Mouse (Mus musculus): ENCODE results near the gene Trpv4. TPM values are rescaled to one million over a fixed set of nuclear protein-coding genes. Genes with fewer than 3 reads are reported as not detected.

Trpv4 gene
- polyA plus RNA-seq, 1 experiment = 0.07 TPM

- no peaks in the 10 kb centered on the region for H3K36me3 ChIP-seq (ENCODE audit: control insufficient read depth)
- H3K27me3 ChIP-seq (ENCODE audit: control insufficient read depth) = peaks cover 57% of the 10 kb centered on the region
- TF ChIP-seq TAL1 (IDR thresholded peaks at IDR 0.05; ENCODE audit: low read length) (no peak), GATA1 (IDR thresholded peaks at IDR 0.05; ENCODE audit: low read length) (no peak)
Measured at GRCm38 (mm10) chr5:114657426-114657825, 795 bp downstream of the Trpv4 start.

GRCm38 (mm10) chr5:114656305-114656704 lies 1.9 kb downstream of the Trpv4 start:
- H3K36me3 ChIP-seq (ENCODE audit: control insufficient read depth) = no peaks in the 10 kb centered on the region
- H3K9me3 ChIP-seq (ENCODE audit: control insufficient read depth, low read length) = no peaks in the 10 kb centered on the region
- peaks cover 56% of the 10 kb centered on the region for H3K27me3 ChIP-seq (ENCODE audit: control insufficient read depth)
- H3K4me1 ChIP-seq (ENCODE audit: control insufficient read depth) = no peaks in the 10 kb centered on the region
- no peak overlapping the region for H3K4me3 ChIP-seq (replicated peaks)
- TF ChIP-seq TAL1 (IDR thresholded peaks at IDR 0.05; ENCODE audit: low read length) (no peak), GATA1 (IDR thresholded peaks at IDR 0.05; ENCODE audit: low read length) (no peak)

More at GRCm38 (mm10) chr5:114657426-114657825, 795 bp downstream of the Trpv4 start:
- no peaks in the 10 kb centered on the region for H3K9me3 ChIP-seq (ENCODE audit: control insufficient read depth, low read length)
- no peaks in the 10 kb centered on the region for H3K4me1 ChIP-seq (ENCODE audit: control insufficient read depth)
- H3K4me3 ChIP-seq (replicated peaks) = no peak overlapping the region

DNA sequence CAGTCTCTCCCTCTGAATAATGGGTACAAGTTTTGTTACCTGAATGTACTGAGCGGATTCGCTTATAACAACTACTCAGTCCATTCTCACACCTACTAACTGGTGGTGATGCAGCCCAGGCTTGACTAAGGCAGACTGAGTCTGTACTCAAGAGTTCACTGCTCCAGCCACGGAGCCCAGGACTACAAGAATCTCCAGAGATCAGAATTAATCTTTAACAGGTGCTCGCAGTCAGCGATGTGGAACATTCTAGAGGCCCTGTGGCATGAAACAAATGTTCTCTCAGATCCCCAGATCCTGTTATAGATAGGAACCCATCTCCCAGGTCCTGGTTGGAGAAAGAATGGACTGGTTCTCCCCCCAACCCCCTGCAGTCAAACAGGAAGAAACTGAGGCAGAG lies 2.5 kb downstream of the Trpv4 start:
- TF ChIP-seq GATA1 (IDR thresholded peaks at IDR 0.05; ENCODE audit: low read length) (no peak), TAL1 (IDR thresholded peaks at IDR 0.05; ENCODE audit: low read length) (no peak)
- Histone ChIP-seq H3K4me1 (ENCODE audit: control insufficient read depth) (no peaks in the 10 kb centered on the region), H3K27me3 (ENCODE audit: control insufficient read depth) (peaks cover 59% of the 10 kb centered on the region), H3K4me3 (replicated peaks) (no peak overlapping the region), H3K9me3 (ENCODE audit: control insufficient read depth, low read length) (no peaks in the 10 kb centered on the region), H3K36me3 (ENCODE audit: control insufficient read depth) (no peaks in the 10 kb centered on the region)

- TF ChIP-seq GATA1 (IDR thresholded peaks at IDR 0.05; ENCODE audit: low read length) (no peak), TAL1 (IDR thresholded peaks at IDR 0.05; ENCODE audit: low read length) (no peak)
- peaks cover 7% of the 10 kb centered on the region for H3K4me1 ChIP-seq (ENCODE audit: control insufficient read depth)
- H3K27me3 ChIP-seq (ENCODE audit: control insufficient read depth) = peaks cover 44% of the 10 kb centered on the region
- H3K4me3 ChIP-seq (replicated peaks) = no peak overlapping the region
- H3K9me3 ChIP-seq (ENCODE audit: control insufficient read depth, low read length) = no peaks in the 10 kb centered on the region
- no peaks in the 10 kb centered on the region for H3K36me3 ChIP-seq (ENCODE audit: control insufficient read depth)
Measured at GRCm38 (mm10) chr5:114653656-114654437, 4.4 kb downstream of the Trpv4 start.

DNA sequence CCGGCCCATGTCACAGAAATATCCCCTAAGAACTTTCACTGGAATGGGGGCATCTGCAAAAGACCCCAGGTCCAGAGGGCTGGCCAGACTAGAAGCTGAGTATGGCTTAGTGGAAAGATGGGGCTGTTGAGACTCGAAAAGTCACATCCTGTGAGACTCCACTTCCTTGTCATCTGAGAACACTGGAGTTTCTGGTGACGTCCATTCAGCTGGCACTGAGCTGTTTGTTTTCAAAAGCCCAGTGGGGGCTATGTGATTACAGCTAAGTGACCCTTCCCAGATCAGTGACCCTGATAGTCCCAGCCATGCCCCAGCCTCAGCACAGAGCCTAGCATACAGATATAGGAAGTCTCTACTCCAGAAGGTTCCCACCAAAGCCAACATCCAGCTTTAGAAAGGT lies 6.8 kb downstream of the Trpv4 start:
- Histone ChIP-seq H3K4me1 (ENCODE audit: control insufficient read depth) (peaks cover 22% of the 10 kb centered on the region), H3K9me3 (ENCODE audit: control insufficient read depth, low read length) (no peaks in the 10 kb centered on the region), H3K4me3 (replicated peaks) (no peak overlapping the region), H3K36me3 (ENCODE audit: control insufficient read depth) (no peaks in the 10 kb centered on the region), H3K27me3 (ENCODE audit: control insufficient read depth) (peaks cover 24% of the 10 kb centered on the region)
- no peak for TF ChIP-seq GATA1 (IDR thresholded peaks at IDR 0.05; ENCODE audit: low read length)
- TF ChIP-seq TAL1 (IDR thresholded peaks at IDR 0.05; ENCODE audit: low read length) = no peak

DNA sequence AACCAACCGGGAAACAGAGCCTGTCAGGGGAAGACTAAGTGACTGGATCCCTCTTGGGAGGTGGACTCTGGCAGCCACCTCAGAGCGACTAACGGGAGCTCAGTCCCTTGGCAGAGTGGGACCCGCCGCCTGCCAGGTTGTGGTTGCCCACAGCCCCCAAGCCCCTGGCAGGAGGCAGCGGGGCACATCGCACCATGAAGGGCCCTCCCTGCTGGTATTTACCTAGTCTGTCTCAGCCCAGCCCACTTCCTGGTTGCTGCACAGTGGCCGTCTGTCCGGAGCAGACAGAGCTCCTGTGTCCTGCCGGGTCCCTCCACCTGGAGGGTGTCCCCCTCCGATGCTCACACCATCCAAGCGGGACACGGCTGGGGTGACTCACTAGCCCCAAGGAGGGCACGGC lies 7.2 kb downstream of the Trpv4 start:
- Histone ChIP-seq H3K9me3 (ENCODE audit: control insufficient read depth, low read length) (no peaks in the 10 kb centered on the region), H3K4me1 (ENCODE audit: control insufficient read depth) (peaks cover 22% of the 10 kb centered on the region), H3K27me3 (ENCODE audit: control insufficient read depth) (peaks cover 21% of the 10 kb centered on the region), H3K4me3 (replicated peaks) (no peak overlapping the region), H3K36me3 (ENCODE audit: control insufficient read depth) (no peaks in the 10 kb centered on the region)
- TF ChIP-seq GATA1 (IDR thresholded peaks at IDR 0.05; ENCODE audit: low read length) (no peak), TAL1 (IDR thresholded peaks at IDR 0.05; ENCODE audit: low read length) (no peak)

DNA sequence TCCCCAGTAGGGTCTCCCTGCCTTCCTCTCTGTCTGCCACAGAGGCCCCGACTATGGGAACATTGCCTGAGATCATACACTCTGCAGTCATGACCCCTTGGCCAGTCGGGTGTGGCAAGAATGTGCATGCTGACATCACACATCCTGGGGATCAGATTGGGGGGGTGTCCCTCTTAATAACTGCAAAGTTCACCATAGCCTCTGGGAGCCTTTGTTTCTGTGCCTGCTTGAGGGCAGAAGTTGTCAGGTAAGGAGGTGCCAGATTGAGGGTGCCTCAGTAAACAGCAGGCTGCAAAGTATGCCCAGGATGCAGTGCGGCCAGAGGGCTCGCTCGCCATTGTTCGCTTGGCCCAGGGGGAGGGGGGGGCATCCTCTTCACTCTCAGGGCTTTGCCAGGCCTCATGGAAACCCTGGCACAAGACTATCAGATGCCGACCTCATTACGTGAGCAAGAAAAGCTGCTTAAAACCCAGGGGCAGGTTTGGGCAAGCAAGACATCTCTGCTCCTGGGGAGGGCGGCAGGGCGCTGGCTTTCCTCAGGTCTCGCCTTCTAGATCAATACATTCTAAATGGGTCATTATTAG lies 9.4 kb downstream of the Trpv4 start:
- TF ChIP-seq TAL1 (IDR thresholded peaks at IDR 0.05; ENCODE audit: low read length) (no peak), GATA1 (IDR thresholded peaks at IDR 0.05; ENCODE audit: low read length) (no peak)
- no peaks in the 10 kb centered on the region for H3K9me3 ChIP-seq (ENCODE audit: control insufficient read depth, low read length)
- H3K4me1 ChIP-seq (ENCODE audit: control insufficient read depth) = peaks cover 22% of the 10 kb centered on the region
- H3K36me3 ChIP-seq (ENCODE audit: control insufficient read depth) = no peaks in the 10 kb centered on the region
- peaks cover 16% of the 10 kb centered on the region for H3K27me3 ChIP-seq (ENCODE audit: control insufficient read depth)
- H3K4me3 ChIP-seq (replicated peaks) = no peak overlapping the region

GRCm38 (mm10) chr5:114647211-114647974 lies 10.8 kb downstream of the Trpv4 start:
- TF ChIP-seq GATA1 (IDR thresholded peaks at IDR 0.05; ENCODE audit: low read length) (no peak), TAL1 (IDR thresholded peaks at IDR 0.05; ENCODE audit: low read length) (no peak)
- peak overlapping the region; percentile 47 for H3K4me3 ChIP-seq (replicated peaks)
- H3K4me1 ChIP-seq (ENCODE audit: control insufficient read depth) = peaks cover 22% of the 10 kb centered on the region
- no peaks in the 10 kb centered on the region for H3K36me3 ChIP-seq (ENCODE audit: control insufficient read depth)
- H3K9me3 ChIP-seq (ENCODE audit: control insufficient read depth, low read length) = no peaks in the 10 kb centered on the region
- peaks cover 16% of the 10 kb centered on the region for H3K27me3 ChIP-seq (ENCODE audit: control insufficient read depth)

DNA sequence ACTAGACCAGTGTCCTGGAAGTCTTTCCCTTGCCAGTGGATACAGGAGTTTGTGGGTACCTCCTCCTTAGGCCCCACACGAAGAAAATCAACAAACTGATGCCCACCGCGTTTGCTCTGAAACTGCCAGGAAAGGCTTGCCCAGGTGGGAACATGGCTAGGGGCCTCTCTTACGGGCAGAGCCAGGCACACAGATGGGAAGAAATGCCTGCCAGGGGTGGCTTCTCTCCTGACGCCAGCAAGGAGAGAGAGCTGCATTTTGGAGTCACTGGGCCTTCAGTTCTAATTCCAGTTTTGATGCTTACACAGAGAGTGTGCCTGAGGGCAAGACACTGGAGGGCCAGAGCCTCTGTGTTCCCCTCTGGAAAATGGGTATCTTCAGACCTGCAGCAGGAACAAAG lies 12.3 kb downstream of the Trpv4 start:
- Histone ChIP-seq H3K4me1 (ENCODE audit: control insufficient read depth) (peaks cover 22% of the 10 kb centered on the region), H3K36me3 (ENCODE audit: control insufficient read depth) (no peaks in the 10 kb centered on the region), H3K27me3 (ENCODE audit: control insufficient read depth) (peaks cover 10% of the 10 kb centered on the region)

More for the DNA sequence above, 12.3 kb downstream of the Trpv4 start:
- no peak overlapping the region for H3K4me3 ChIP-seq (replicated peaks)
- TF ChIP-seq TAL1 (IDR thresholded peaks at IDR 0.05; ENCODE audit: low read length) = no peak
- TF ChIP-seq GATA1 (IDR thresholded peaks at IDR 0.05; ENCODE audit: low read length) = no peak
- no peaks in the 10 kb centered on the region for H3K9me3 ChIP-seq (ENCODE audit: control insufficient read depth, low read length)
